Mouse (Mus musculus): ENCODE data around the gene Akr7a5.

GRCm38 (mm10) chr4:139335507-139335906 lies 25.0 kb downstream of the Akr7a5 start:
- TF ChIP-seq ZNF384 (IDR thresholded peaks at IDR 0.05; ENCODE audit: low read depth, low read length): no peak
- TF ChIP-seq MAFK (IDR thresholded peaks at IDR 0.05; ENCODE audit: insufficient read depth, low read depth, low read length): no peak
- TF ChIP-seq HCFC1 (IDR thresholded peaks at IDR 0.05; ENCODE audit: borderline replicate concordance, insufficient read depth, low read length): no peak

Measured in ES-E14 (cell line).